Mouse (Mus musculus) embryonic facial prominence, embryonic 12.5 days (tissue): ENCODE results near the gene Klk8. TPM values are rescaled to one million over a fixed set of nuclear protein-coding genes. Genes with fewer than 3 reads are reported as not detected.

Source experiments
- ATAC-seq: fragments of 200-750 bp; cut with Nextera tagmentation; 2 replicates; pipeline ENCODE4 v1.8.0; 2017; ENCODE audit not compliant: insufficient number of reproducible peaks, insufficient read depth, low FRiP score, low TSS enrichment
- H3K27ac ChIP-seq: fragments of 300-500 bp; sonication (generic); 2 replicates; pipeline ENCODE4 v1.5.1; 2016; ENCODE audit warnings: mild to moderate bottlenecking
- H3K27me3 ChIP-seq: fragments of 300-500 bp; sonication (generic); 2 replicates; pipeline ENCODE4 v1.6.1; 2016; ENCODE audit warnings: mild to moderate bottlenecking, moderate library complexity
- H3K36me3 ChIP-seq: fragments of 300-500 bp; sonication (generic); 2 replicates; pipeline ENCODE4 v1.6.1; 2016; ENCODE audit warnings: mild to moderate bottlenecking
- H3K4me1 ChIP-seq: fragments of 300-500 bp; sonication (generic); 2 replicates; pipeline ENCODE4 v1.6.1; 2016
- H3K4me2 ChIP-seq: fragments of 300-500 bp; sonication (generic); replicated peaks from 2 replicates; pipeline ENCODE4 v1.6.1; 2016; ENCODE audit warnings: mild to moderate bottlenecking, moderate library complexity
- H3K4me3 ChIP-seq: fragments of 300-500 bp; sonication (generic); 2 replicates; pipeline ENCODE4 v1.5.1; 2016; ENCODE audit warnings: mild to moderate bottlenecking
- H3K9ac ChIP-seq: fragments of 300-500 bp; sonication (generic); 2 replicates; pipeline ENCODE4 v1.6.1; 2016; ENCODE audit warnings: mild to moderate bottlenecking, moderate library complexity
- H3K9me3 ChIP-seq: fragments of 300-500 bp; sonication (generic); 2 replicates; pipeline ENCODE4 v1.6.1; 2016; ENCODE audit warnings: mild to moderate bottlenecking, moderate library complexity
- WGBS: fragments of 180-500 bp; shearing (Covaris S2); methylation state at CpG from one replicate; pipeline ENCODE4 v1.1.7; 2016; 5-methylcytosine and 5-hydroxymethylcytosine counted together
- polyA plus RNA-seq: library from polyadenylated mRNA; unstranded; fragments of >200 nt; fragmentation: Nextera tagmentation; extraction: Ambion mirVana; gene quantifications from 2 replicates; pipeline ENCODE4 v1.2.1, GENCODE M21; 2016

The Klk8 gene
- 14.5 and 17.2 TPM in 2 replicates for polyA plus RNA-seq

DNA sequence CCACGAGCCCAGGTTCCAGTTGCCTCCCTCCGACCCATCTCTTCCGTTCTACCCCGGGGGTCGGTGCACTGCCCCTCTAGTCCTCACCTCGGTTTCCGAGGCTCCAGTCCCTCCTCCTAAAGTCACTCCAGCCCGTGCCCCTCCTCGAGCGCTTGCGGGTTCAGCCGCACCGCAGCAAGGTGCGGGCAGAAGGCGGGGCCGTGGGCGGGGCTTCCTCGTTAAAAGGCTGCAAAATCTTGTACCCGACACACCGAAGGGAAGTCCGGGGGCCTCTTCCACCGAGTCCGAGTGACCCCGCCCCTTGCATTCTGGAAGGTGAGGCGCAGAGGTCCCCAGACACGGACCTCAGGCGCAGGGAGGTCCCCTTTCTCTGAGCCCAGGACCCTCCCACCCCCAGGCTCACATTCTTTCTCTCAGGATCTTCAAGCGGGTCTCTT is at the start of gene Klk8:
TSS of gene Klk8 (plus strand) at position 245 of the 437 bp plus-strand sequence.
- Histone ChIP-seq H3K27me3 (peaks cover 30% of the 10 kb centered on the region), H3K27ac (no peak within 1 kb of the TSS), H3K36me3 (no peaks in the 10 kb centered on the region), H3K9me3 (no peaks in the 10 kb centered on the region), H3K4me2 (peak within 1 kb of the TSS; percentile 78), H3K9ac (peak within 1 kb of the TSS; percentile 39), H3K4me3 (peak within 1 kb of the TSS; percentile 54), H3K4me1 (no peaks in the 10 kb centered on the region)
- WGBS = under 1% methylated on average over 28 of the region's 28 CpGs
- ATAC-seq = peak; percentile 42; the same call in 1 of the 2 replicates

DNA sequence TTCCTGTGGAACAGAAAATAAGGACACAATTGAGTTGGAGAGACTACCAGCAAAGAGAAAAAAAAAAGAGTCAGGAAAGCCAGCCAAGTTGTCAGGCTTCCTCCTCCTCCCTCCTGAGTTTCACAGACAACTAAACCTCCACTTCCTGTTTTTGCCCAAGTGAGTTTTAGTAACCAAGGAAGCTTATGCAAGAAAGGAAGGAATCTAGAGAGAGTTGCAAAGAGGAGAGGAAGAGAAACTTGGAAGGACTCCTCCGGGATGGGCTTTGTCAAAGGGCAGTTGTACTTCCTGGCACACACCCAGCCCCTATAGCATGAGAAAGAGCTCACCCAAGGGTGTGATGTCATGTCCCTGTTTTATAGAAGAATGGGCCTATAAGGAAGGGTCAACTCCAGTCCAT is 49.6 kb upstream of the Klk8 start:
- no peak for ATAC-seq
- Histone ChIP-seq H3K27me3 (no peaks in the 10 kb centered on the region), H3K4me2 (no peak overlapping the region), H3K9ac (no peak overlapping the region), H3K4me3 (no peak overlapping the region), H3K4me1 (no peaks in the 10 kb centered on the region), H3K36me3 (no peaks in the 10 kb centered on the region), H3K9me3 (no peaks in the 10 kb centered on the region), H3K27ac (no peak overlapping the region)
- 70% methylated on average over 1 of the region's 1 CpGs for WGBS

DNA sequence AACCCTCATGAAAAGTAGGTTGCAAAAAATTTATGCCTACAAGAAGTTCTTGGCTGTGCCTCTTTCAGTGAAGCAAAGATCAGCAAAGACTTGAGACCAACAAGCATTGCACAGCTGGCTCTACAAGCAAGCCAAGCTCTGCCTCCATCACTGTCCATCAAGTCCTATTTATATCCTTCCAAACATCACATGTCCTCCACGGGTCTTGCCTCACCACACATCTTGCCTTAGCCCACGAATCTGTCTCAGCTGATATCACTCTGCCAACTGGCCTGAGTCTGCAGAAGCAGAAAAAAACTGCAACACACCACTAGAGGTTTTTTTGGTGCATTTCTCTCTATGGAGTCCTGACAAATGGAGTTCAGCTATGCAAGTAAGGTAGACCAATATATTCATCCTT is 44.6 kb upstream of the Klk8 start:
- no peak for ATAC-seq
- Histone ChIP-seq H3K36me3 (no peaks in the 10 kb centered on the region), H3K9me3 (no peaks in the 10 kb centered on the region), H3K27me3 (no peaks in the 10 kb centered on the region), H3K4me2 (no peak overlapping the region), H3K27ac (no peak overlapping the region), H3K4me3 (no peak overlapping the region), H3K4me1 (no peaks in the 10 kb centered on the region), H3K9ac (no peak overlapping the region)
- WGBS = 83% methylated on average over 2 of the region's 2 CpGs

DNA sequence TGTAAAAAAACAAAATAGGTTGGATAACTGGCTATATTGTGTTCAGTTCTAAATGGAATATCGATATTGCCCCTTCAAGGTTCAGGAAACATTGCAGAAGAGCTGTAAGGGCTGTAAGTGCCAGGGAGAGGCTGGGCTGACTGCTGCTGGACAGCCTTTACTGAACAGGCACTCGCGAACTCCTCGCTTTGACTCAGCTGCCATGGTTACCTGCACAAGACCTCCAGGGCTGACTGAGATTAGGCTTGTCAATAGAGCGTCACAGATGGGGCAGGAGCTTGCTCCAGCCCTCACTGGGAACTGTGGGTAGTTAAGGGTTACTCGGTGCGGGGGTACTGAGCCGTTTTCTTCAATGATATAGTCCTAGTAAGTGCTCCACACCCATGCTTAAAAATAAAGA is 30.9 kb upstream of the Klk8 start:
- Histone ChIP-seq H3K4me2 (no peak overlapping the region), H3K9ac (no peak overlapping the region), H3K27ac (no peak overlapping the region), H3K9me3 (no peaks in the 10 kb centered on the region), H3K4me3 (no peak overlapping the region), H3K4me1 (no peaks in the 10 kb centered on the region), H3K27me3 (no peaks in the 10 kb centered on the region), H3K36me3 (no peaks in the 10 kb centered on the region)
- no peak for ATAC-seq
- 46% methylated on average over 8 of the region's 8 CpGs for WGBS

DNA sequence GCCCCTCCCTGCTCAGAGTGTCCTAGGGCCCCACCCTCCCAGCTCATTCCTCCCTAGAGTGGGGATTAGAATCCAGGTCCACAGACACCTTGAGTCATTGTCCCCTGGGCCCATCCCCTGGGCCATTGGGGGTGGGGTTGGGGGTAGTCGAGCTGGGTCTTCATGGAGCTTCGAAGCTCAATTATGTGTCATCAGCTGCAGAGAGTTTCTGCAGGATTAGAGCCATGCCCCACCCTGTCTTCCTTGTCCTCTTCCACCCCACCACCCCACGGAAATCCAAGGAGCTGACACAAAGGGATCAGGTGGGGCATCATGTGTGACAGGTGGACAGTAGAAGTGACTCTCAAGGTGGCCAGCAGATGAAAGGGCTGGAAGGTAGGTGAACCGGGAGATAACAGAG is 28.8 kb upstream of the Klk8 start, which contains the start of gene Klk12:
TSS of gene Klk12 (plus strand) at position 301 of the 400 bp plus-strand sequence.
- H3K9ac ChIP-seq = no peak within 1 kb of the TSS
- no peaks in the 10 kb centered on the region for H3K36me3 ChIP-seq
- H3K4me2 ChIP-seq = no peak within 1 kb of the TSS
- H3K4me3 ChIP-seq = no peak within 1 kb of the TSS
- no peaks in the 10 kb centered on the region for H3K9me3 ChIP-seq
- no peaks in the 10 kb centered on the region for H3K27me3 ChIP-seq
- no peaks in the 10 kb centered on the region for H3K4me1 ChIP-seq
- no peak for ATAC-seq
- H3K27ac ChIP-seq = no peak within 1 kb of the TSS
- WGBS = 66% methylated on average over 4 of the region's 4 CpGs

DNA sequence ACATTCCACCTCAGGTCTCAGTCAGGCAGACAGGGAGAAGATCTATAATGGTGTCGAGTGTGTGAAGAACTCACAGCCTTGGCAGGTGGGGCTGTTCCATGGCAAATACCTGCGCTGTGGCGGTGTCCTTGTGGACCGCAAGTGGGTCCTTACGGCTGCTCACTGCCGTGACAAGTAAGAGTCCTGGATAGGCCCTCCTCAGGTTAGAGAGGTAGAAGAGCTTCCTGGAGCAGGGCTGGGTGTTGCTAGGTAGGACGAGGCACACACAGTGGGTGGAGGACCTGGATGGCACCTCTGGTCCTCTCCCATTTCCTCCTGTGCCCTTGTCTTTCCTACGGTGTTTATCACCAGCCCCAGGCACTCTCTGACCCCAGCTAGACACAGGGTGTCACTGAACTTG is 27.7 kb upstream of the Klk8 start:
- no peaks in the 10 kb centered on the region for H3K27me3 ChIP-seq
- no peak overlapping the region for H3K9ac ChIP-seq
- no peaks in the 10 kb centered on the region for H3K36me3 ChIP-seq
- ATAC-seq = no peak
- no peaks in the 10 kb centered on the region for H3K4me1 ChIP-seq
- WGBS = 85% methylated on average over 8 of the region's 8 CpGs
- H3K9me3 ChIP-seq = no peaks in the 10 kb centered on the region
- no peak overlapping the region for H3K4me3 ChIP-seq
- H3K27ac ChIP-seq = no peak overlapping the region
- no peak overlapping the region for H3K4me2 ChIP-seq

DNA sequence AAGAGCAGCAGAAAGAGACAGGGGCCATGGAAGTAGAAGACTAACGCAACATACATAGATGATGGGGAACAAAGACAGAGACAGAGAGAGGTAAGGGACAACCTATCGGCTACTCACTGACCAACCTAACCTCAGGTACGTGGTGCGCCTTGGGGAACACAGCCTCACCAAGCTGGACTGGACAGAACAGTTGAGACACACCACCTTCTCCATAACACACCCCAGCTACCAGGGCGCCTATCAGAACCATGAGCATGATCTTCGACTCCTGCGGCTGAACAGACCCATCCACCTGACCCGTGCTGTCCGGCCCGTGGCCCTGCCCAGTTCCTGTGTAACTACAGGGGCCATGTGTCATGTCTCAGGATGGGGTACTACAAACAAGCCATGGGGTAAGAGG is 26.7 kb upstream of the Klk8 start:
- no peaks in the 10 kb centered on the region for H3K4me1 ChIP-seq
- no peak overlapping the region for H3K27ac ChIP-seq
- no peaks in the 10 kb centered on the region for H3K27me3 ChIP-seq
- 94% methylated on average over 10 of the region's 10 CpGs for WGBS
- no peaks in the 10 kb centered on the region for H3K36me3 ChIP-seq
- H3K9ac ChIP-seq = no peak overlapping the region
- no peak overlapping the region for H3K4me3 ChIP-seq
- no peak overlapping the region for H3K4me2 ChIP-seq
- ATAC-seq = no peak
- H3K9me3 ChIP-seq = no peaks in the 10 kb centered on the region

DNA sequence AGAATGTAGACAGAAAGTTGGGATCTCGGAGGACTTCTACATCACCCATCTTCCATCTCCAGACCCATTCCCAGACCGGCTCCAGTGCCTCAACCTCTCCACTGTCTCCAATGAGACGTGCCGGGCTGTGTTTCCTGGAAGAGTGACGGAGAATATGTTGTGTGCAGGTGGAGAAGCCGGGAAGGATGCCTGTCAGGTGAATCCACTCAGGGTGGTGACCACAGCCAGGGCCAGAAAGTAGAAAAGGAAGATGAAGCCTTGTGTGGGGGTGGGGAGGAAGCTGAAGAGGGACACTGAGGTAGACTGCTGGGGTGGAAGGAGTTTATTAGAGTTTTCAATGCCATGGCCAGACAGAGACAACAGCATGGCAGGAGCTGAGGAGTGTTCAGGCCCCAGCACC is 25.5 kb upstream of the Klk8 start:
- Histone ChIP-seq H3K36me3 (no peaks in the 10 kb centered on the region), H3K9me3 (no peaks in the 10 kb centered on the region), H3K27me3 (no peaks in the 10 kb centered on the region), H3K27ac (no peak overlapping the region), H3K4me3 (no peak overlapping the region), H3K4me2 (no peak overlapping the region), H3K9ac (no peak overlapping the region), H3K4me1 (no peaks in the 10 kb centered on the region)
- ATAC-seq = no peak
- 89% methylated on average over 6 of the region's 6 CpGs for WGBS

DNA sequence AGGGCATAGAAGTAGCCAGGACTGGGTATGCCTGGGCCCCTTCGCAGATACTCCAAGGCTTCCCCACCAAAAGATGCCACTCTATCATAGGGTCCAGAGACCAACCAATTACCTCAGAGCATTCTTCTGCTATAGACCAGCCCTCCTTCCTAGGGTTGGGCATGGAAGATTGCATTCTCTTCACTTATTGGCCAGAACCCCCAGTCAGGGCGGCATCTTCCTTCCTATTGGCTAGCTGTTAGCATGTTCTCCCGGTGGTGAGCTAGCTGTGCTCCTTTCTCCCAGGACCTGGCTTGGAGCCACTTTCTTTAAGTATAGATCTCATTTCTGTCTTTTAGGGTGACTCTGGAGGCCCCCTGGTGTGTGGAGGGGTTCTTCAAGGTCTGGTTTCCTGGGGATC is 24.5 kb upstream of the Klk8 start:
- Histone ChIP-seq H3K36me3 (no peaks in the 10 kb centered on the region), H3K27me3 (no peaks in the 10 kb centered on the region), H3K9ac (no peak overlapping the region), H3K9me3 (no peaks in the 10 kb centered on the region), H3K4me1 (no peaks in the 10 kb centered on the region), H3K4me3 (no peak overlapping the region), H3K27ac (no peak overlapping the region), H3K4me2 (no peak overlapping the region)
- ATAC-seq = no peak
- WGBS = 80% methylated on average over 3 of the region's 3 CpGs

DNA sequence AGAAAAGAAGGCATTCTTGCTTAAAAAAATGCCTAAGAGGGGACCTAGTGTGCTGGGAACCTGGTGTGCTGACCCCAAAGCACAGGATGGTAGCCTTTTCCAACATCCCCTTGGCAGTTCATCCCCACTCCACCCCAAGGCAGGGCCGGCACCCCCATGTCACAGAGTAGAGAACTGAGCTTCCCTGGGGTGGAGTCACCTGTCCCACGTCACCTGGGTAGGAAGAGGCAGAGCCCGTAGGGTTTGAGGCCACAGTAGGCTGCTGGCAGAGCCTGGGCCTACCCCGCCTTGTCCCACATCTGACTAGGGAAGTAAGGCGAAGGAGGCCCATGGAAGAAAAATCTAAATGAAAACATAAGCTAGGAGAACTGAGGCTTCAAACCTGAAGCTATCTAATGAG is 23.0 kb upstream of the Klk8 start, which contains the start of gene Klk11:
TSS of gene Klk11 (plus strand) at position 241 of the 400 bp plus-strand sequence.
- no peak within 1 kb of the TSS for H3K4me3 ChIP-seq
- peak within 1 kb of the TSS; percentile 46; the same call in 1 of the 2 replicates for H3K27ac ChIP-seq
- no peak for ATAC-seq
- no peaks in the 10 kb centered on the region for H3K4me1 ChIP-seq
- no peak within 1 kb of the TSS for H3K9ac ChIP-seq
- H3K9me3 ChIP-seq = no peaks in the 10 kb centered on the region
- H3K4me2 ChIP-seq = no peak within 1 kb of the TSS
- no peaks in the 10 kb centered on the region for H3K27me3 ChIP-seq
- WGBS = 93% methylated on average over 5 of the region's 5 CpGs
- H3K36me3 ChIP-seq = no peaks in the 10 kb centered on the region

DNA sequence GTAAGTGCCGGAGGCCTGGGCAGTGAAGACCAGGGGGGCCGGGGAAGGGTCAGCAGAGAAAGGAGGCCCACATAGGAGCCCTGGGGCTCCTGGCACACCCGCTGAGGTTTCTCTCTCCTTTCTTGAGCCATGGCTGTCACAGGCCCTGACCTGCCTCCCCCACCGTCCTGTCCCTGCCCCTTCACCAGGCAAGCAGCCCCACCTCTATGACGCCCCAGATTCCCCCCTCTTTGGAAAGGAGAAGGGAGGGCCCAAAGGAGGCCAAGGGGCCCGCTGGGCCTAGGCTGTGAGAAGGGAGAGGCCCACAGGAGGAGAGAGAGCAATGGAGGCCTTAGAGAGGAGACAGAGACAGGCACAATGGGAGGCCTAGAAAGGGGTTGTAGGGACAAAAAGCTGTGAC is 22.6 kb upstream of the Klk8 start:
- Histone ChIP-seq H3K4me2 (no peak overlapping the region), H3K4me3 (no peak overlapping the region), H3K9me3 (no peaks in the 10 kb centered on the region), H3K27ac (peak overlapping the region; percentile 46; the same call in 1 of the 2 replicates), H3K36me3 (no peaks in the 10 kb centered on the region), H3K27me3 (no peaks in the 10 kb centered on the region), H3K9ac (no peak overlapping the region), H3K4me1 (no peaks in the 10 kb centered on the region)
- WGBS = 46% methylated on average over 6 of the region's 6 CpGs
- no peak for ATAC-seq

DNA sequence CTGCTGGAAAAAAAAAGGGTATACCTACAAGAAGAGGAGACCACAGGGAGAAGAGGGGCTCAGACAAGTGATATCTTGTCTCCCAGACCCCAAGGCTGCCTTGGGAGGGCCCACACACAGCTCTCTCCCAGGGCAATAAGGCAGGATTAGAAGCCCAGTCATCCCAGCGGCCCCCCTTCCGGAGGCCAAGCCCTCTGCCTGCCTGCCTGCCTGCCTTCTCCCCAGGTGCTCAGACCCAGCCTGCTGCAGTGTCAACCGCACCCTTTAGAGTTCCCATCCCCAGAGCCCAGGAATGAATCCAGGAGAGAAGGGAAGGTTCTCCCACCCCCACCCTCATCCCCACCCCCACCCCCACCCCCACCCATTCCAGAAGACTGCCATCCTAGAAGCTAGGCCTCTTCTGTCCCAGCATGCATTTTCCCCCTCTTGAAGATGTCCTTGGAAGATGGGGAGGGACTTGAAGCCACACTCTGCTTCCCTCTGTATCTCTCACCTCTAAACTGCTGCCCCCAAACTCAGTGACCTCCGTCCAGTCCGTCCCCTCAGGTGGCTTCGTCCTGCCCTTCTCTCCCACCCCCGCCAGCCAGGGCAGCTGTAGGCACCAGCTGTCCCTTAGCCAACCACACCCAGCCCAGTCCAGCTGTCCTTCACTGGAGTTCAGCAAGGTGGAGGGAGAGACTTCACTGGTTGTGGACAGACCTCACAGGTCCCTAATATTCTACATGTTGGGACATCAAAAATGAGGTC is 21.9 kb upstream of the Klk8 start:
- H3K36me3 ChIP-seq = no peaks in the 10 kb centered on the region
- 0 out of 2 replicates have a peak overlapping the region, but pooled peaks have one; percentile 46 for H3K27ac ChIP-seq
- no peaks in the 10 kb centered on the region for H3K9me3 ChIP-seq
- no peak overlapping the region for H3K4me3 ChIP-seq
- WGBS = 40% methylated on average over 7 of the region's 7 CpGs
- no peak for ATAC-seq
- no peak overlapping the region for H3K4me2 ChIP-seq
- no peak overlapping the region for H3K9ac ChIP-seq
- H3K4me1 ChIP-seq = no peaks in the 10 kb centered on the region; the same call in 1 of the 2 replicates
- H3K27me3 ChIP-seq = no peaks in the 10 kb centered on the region
